Mouse (Mus musculus) embryo, embryonic 10.5 days (tissue): ENCODE results near the gene Tyrp1.

Experiments used
- DNase-seq: peaks from one replicate; pipeline ENCODE4 v3.0.0-alpha.2; 2015; ENCODE audit warnings: low spot score

Tyrp1 gene

GRCm38 (mm10) chr4:80834050-80834449 is at the start of gene Tyrp1:
Gene Tyrp1 (plus strand): TSS chr4:80834123.
- DNase-seq: no peak

GRCm38 (mm10) chr4:80788339-80788738 is 45.6 kb upstream of the Tyrp1 start:
- DNase-seq: no peak

- no peak for DNase-seq
These were observed 14.4 kb upstream of the Tyrp1 start for GRCm38 (mm10) chr4:80819511-80819910.

GRCm38 (mm10) chr4:80821945-80822344 is 12.0 kb upstream of the Tyrp1 start:
- DNase-seq: no peak

- DNase-seq: no peak
These were observed 5.7 kb upstream of the Tyrp1 start for GRCm38 (mm10) chr4:80828232-80828631.

GRCm38 (mm10) chr4:80839317-80839716 is 5.4 kb downstream of the Tyrp1 start:
- DNase-seq: no peak

- DNase-seq: no peak
These were observed 8.1 kb downstream of the Tyrp1 start for GRCm38 (mm10) chr4:80841980-80842379.

GRCm38 (mm10) chr4:80843752-80844151 is 9.8 kb downstream of the Tyrp1 start:
- no peak for DNase-seq

- no peak for DNase-seq
These were observed 12.1 kb downstream of the Tyrp1 start for GRCm38 (mm10) chr4:80846052-80846451.

GRCm38 (mm10) chr4:80852590-80853425 is 18.9 kb downstream of the Tyrp1 start:
- no peak for DNase-seq

GRCm38 (mm10) chr4:80855495-80855894 is 21.6 kb downstream of the Tyrp1 start:
- no peak for DNase-seq

- no peak for DNase-seq
These were observed 29.0 kb downstream of the Tyrp1 start for GRCm38 (mm10) chr4:80862962-80863361.

- DNase-seq: no peak
These were observed 30.0 kb downstream of the Tyrp1 start for GRCm38 (mm10) chr4:80863906-80864305.

- peak; percentile 64 for DNase-seq
These were observed 30.6 kb downstream of the Tyrp1 start for GRCm38 (mm10) chr4:80864511-80864922.

- DNase-seq: peak; percentile 65
These were observed 32.1 kb downstream of the Tyrp1 start for GRCm38 (mm10) chr4:80866065-80866464.

GRCm38 (mm10) chr4:80869598-80869997 is 35.7 kb downstream of the Tyrp1 start:
- DNase-seq: no peak

GRCm38 (mm10) chr4:80872847-80873644 is 39.1 kb downstream of the Tyrp1 start:
- peak; percentile 76 for DNase-seq

- DNase-seq: peak; percentile 46
These were observed 40.4 kb downstream of the Tyrp1 start for GRCm38 (mm10) chr4:80874121-80874859.

GRCm38 (mm10) chr4:80875055-80875454 is 41.1 kb downstream of the Tyrp1 start:
- DNase-seq: no peak

GRCm38 (mm10) chr4:80881996-80882599 is 48.2 kb downstream of the Tyrp1 start:
- DNase-seq: no peak

GRCm38 (mm10) chr4:80886631-80887030 is 52.7 kb downstream of the Tyrp1 start:
- no peak for DNase-seq

- DNase-seq: no peak
These were observed 57.1 kb downstream of the Tyrp1 start for GRCm38 (mm10) chr4:80891004-80891403.
